Mouse (Mus musculus): ENCODE measurements around the gene Plcb1. TPM values are rescaled to one million over a fixed set of nuclear protein-coding genes. Genes with fewer than 3 reads are reported as not detected.

Gene Plcb1
- polyA plus RNA-seq, 1 experiment from 2014 or later: 11.7 TPM

DNA sequence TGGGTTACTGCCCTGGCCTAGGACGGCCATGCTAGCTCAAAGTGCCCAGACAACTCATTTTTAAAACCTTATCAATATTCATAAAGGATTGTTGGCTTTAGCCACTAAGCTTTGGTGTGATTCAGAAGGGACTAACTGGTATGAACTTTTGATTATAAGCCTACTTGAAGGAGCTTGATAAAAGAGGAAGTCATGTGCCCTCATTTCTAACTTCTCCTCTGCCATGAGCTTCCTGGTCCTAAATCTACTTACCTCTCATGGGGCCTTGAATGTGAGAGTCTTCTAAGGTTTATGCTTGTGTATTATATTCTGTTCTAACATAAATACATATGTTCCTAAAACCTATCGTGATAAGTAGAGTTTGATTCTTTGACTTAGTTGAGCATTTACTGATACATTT, 702.4 kb downstream of the Plcb1 start:
- no peak for ATAC-seq (ENCODE audit: insufficient read depth, low FRiP score, low TSS enrichment)
- DNase-seq (ENCODE audit: low spot score): no peak
- H3K36me3 ChIP-seq (ENCODE audit: control insufficient read depth, insufficient read depth, low read length): no peaks in the 10 kb centered on the region
- 81% methylated on average over 2 of the region's 2 CpGs for WGBS
- H3K27me3 ChIP-seq (ENCODE audit: control insufficient read depth, insufficient read depth, low read length): no peaks in the 10 kb centered on the region
- no peak overlapping the region for H3K4me2 ChIP-seq (ENCODE audit: low read depth)
- no peak overlapping the region for H3K27ac ChIP-seq (ENCODE audit: low read depth, low read length)
- no peaks in the 10 kb centered on the region for H3K9me3 ChIP-seq (ENCODE audit: control insufficient read depth, low read length)
- no peaks in the 10 kb centered on the region for H3K4me1 ChIP-seq (ENCODE audit: control insufficient read depth, insufficient read depth, low read length)
- H3K9ac ChIP-seq (ENCODE audit: low read length): no peak overlapping the region
- H3K4me3 ChIP-seq (ENCODE audit: low read depth, low read length): no peak overlapping the region

GRCm38 (mm10) chr2:135489127-135489526, 703.3 kb downstream of the Plcb1 start:
- Histone ChIP-seq H3K9me3 (ENCODE audit: control insufficient read depth, low read length) (no peaks in the 10 kb centered on the region), H3K4me1 (ENCODE audit: control insufficient read depth, insufficient read depth, low read length) (no peaks in the 10 kb centered on the region), H3K4me2 (ENCODE audit: low read depth) (no peak overlapping the region), H3K9ac (ENCODE audit: low read length) (no peak overlapping the region), H3K27ac (ENCODE audit: low read depth, low read length) (no peak overlapping the region), H3K27me3 (ENCODE audit: control insufficient read depth, insufficient read depth, low read length) (no peaks in the 10 kb centered on the region), H3K36me3 (ENCODE audit: control insufficient read depth, insufficient read depth, low read length) (no peaks in the 10 kb centered on the region), H3K4me3 (ENCODE audit: low read depth, low read length) (no peak overlapping the region)
- ATAC-seq (ENCODE audit: insufficient read depth, low FRiP score, low TSS enrichment) (no peak), DNase-seq (ENCODE audit: low spot score) (no peak)
- 80% methylated on average over 2 of the region's 2 CpGs for WGBS

GRCm38 (mm10) chr2:135492777-135493176, 706.9 kb downstream of the Plcb1 start:
- Histone ChIP-seq H3K9ac (ENCODE audit: low read length) (no peak overlapping the region), H3K4me3 (ENCODE audit: low read depth, low read length) (no peak overlapping the region), H3K27me3 (ENCODE audit: control insufficient read depth, insufficient read depth, low read length) (no peaks in the 10 kb centered on the region), H3K4me2 (ENCODE audit: low read depth) (no peak overlapping the region), H3K4me1 (ENCODE audit: control insufficient read depth, insufficient read depth, low read length) (no peaks in the 10 kb centered on the region), H3K9me3 (ENCODE audit: control insufficient read depth, low read length) (no peaks in the 10 kb centered on the region), H3K36me3 (ENCODE audit: control insufficient read depth, insufficient read depth, low read length) (no peaks in the 10 kb centered on the region), H3K27ac (ENCODE audit: low read depth, low read length) (no peak overlapping the region)
- WGBS: 70% methylated on average over 9 of the region's 9 CpGs
- DNase-seq (ENCODE audit: low spot score) (no peak), ATAC-seq (ENCODE audit: insufficient read depth, low FRiP score, low TSS enrichment) (no peak)

GRCm38 (mm10) chr2:135496553-135496952, 710.7 kb downstream of the Plcb1 start:
- no peaks in the 10 kb centered on the region for H3K36me3 ChIP-seq (ENCODE audit: control insufficient read depth, insufficient read depth, low read length)
- DNase-seq (ENCODE audit: low spot score): no peak
- 21% methylated on average over 3 of the region's 3 CpGs for WGBS
- H3K27ac ChIP-seq (ENCODE audit: low read depth, low read length): no peak overlapping the region
- H3K9ac ChIP-seq (ENCODE audit: low read length): no peak overlapping the region
- no peak for ATAC-seq (ENCODE audit: insufficient read depth, low FRiP score, low TSS enrichment)
- no peak overlapping the region for H3K4me3 ChIP-seq (ENCODE audit: low read depth, low read length)
- H3K9me3 ChIP-seq (ENCODE audit: control insufficient read depth, low read length): no peaks in the 10 kb centered on the region
- no peaks in the 10 kb centered on the region for H3K4me1 ChIP-seq (ENCODE audit: control insufficient read depth, insufficient read depth, low read length)
- H3K4me2 ChIP-seq (ENCODE audit: low read depth): no peak overlapping the region
- H3K27me3 ChIP-seq (ENCODE audit: control insufficient read depth, insufficient read depth, low read length): no peaks in the 10 kb centered on the region

- H3K27ac ChIP-seq (ENCODE audit: low read depth, low read length): no peak overlapping the region
- no peaks in the 10 kb centered on the region for H3K27me3 ChIP-seq (ENCODE audit: control insufficient read depth, insufficient read depth, low read length)
- WGBS: 74% methylated on average over 2 of the region's 2 CpGs
- no peaks in the 10 kb centered on the region for H3K9me3 ChIP-seq (ENCODE audit: control insufficient read depth, low read length)
- no peaks in the 10 kb centered on the region for H3K36me3 ChIP-seq (ENCODE audit: control insufficient read depth, insufficient read depth, low read length)
- H3K9ac ChIP-seq (ENCODE audit: low read length): no peak overlapping the region
- H3K4me1 ChIP-seq (ENCODE audit: control insufficient read depth, insufficient read depth, low read length): no peaks in the 10 kb centered on the region
- ATAC-seq (ENCODE audit: insufficient read depth, low FRiP score, low TSS enrichment) (no peak), DNase-seq (ENCODE audit: low spot score) (no peak)
- H3K4me3 ChIP-seq (ENCODE audit: low read depth, low read length): no peak overlapping the region
- no peak overlapping the region for H3K4me2 ChIP-seq (ENCODE audit: low read depth)
Observed at GRCm38 (mm10) chr2:135497251-135497650, 711.4 kb downstream of the Plcb1 start.

- H3K9ac ChIP-seq (ENCODE audit: low read length): no peak overlapping the region
- H3K4me1 ChIP-seq (ENCODE audit: control insufficient read depth, insufficient read depth, low read length): no peaks in the 10 kb centered on the region
- DNase-seq (ENCODE audit: low spot score): no peak
- WGBS: 63% methylated on average over 2 of the region's 2 CpGs
- no peaks in the 10 kb centered on the region for H3K27me3 ChIP-seq (ENCODE audit: control insufficient read depth, insufficient read depth, low read length)
- H3K36me3 ChIP-seq (ENCODE audit: control insufficient read depth, insufficient read depth, low read length): no peaks in the 10 kb centered on the region
- no peak for ATAC-seq (ENCODE audit: insufficient read depth, low FRiP score, low TSS enrichment)
- no peak overlapping the region for H3K4me2 ChIP-seq (ENCODE audit: low read depth)
- no peak overlapping the region for H3K27ac ChIP-seq (ENCODE audit: low read depth, low read length)
- no peak overlapping the region for H3K4me3 ChIP-seq (ENCODE audit: low read depth, low read length)
- no peaks in the 10 kb centered on the region for H3K9me3 ChIP-seq (ENCODE audit: control insufficient read depth, low read length)
Observed at GRCm38 (mm10) chr2:135500872-135501271, 715.0 kb downstream of the Plcb1 start.

DNA sequence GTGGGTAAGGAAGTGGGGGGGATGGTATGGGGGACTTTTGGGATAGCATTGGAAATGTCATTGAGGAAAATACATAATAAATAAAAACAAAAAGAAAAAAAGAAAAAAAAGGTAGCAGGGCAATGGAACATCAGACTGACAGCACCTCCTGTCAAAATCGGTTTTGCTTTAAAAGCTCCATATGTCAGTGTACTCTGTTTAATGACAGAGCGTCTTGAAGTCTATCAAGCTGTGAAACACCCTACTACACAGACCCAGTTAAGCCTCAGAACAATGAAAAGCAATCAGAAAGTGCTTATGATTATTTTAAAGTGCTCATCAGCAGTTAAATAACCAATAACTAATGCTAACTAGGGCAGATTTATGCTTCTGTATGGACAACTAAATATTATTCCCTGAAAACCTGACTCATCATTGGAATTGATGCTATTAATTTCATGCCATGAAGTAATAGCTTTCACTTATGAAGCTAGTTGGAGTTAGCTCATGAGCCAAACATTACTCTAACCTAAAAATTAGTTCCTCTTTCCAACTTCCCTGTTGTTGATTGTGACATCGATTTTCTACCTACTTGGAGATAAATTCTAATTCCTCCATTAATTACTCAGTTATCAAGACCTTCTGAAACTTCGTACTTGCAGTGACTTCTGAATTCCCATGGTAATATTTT, 717.6 kb downstream of the Plcb1 start:
- 86% methylated on average over 4 of the region's 4 CpGs for WGBS
- DNase-seq (ENCODE audit: low spot score) (no peak), ATAC-seq (ENCODE audit: insufficient read depth, low FRiP score, low TSS enrichment) (no peak)
- H3K4me1 ChIP-seq (ENCODE audit: control insufficient read depth, insufficient read depth, low read length): no peaks in the 10 kb centered on the region
- H3K36me3 ChIP-seq (ENCODE audit: control insufficient read depth, insufficient read depth, low read length): no peaks in the 10 kb centered on the region
- no peak overlapping the region for H3K27ac ChIP-seq (ENCODE audit: low read depth, low read length)
- no peak overlapping the region for H3K4me2 ChIP-seq (ENCODE audit: low read depth)
- H3K9ac ChIP-seq (ENCODE audit: low read length): no peak overlapping the region
- H3K9me3 ChIP-seq (ENCODE audit: control insufficient read depth, low read length): no peaks in the 10 kb centered on the region
- no peak overlapping the region for H3K4me3 ChIP-seq (ENCODE audit: low read depth, low read length)
- H3K27me3 ChIP-seq (ENCODE audit: control insufficient read depth, insufficient read depth, low read length): no peaks in the 10 kb centered on the region

- Histone ChIP-seq H3K9ac (ENCODE audit: low read length) (no peak overlapping the region), H3K4me2 (ENCODE audit: low read depth) (no peak overlapping the region), H3K4me3 (ENCODE audit: low read depth, low read length) (no peak overlapping the region), H3K27me3 (ENCODE audit: control insufficient read depth, insufficient read depth, low read length) (no peaks in the 10 kb centered on the region), H3K27ac (ENCODE audit: low read depth, low read length) (no peak overlapping the region), H3K9me3 (ENCODE audit: control insufficient read depth, low read length) (no peaks in the 10 kb centered on the region), H3K36me3 (ENCODE audit: control insufficient read depth, insufficient read depth, low read length) (no peaks in the 10 kb centered on the region), H3K4me1 (ENCODE audit: control insufficient read depth, insufficient read depth, low read length) (no peaks in the 10 kb centered on the region)
- DNase-seq (ENCODE audit: low spot score) (no peak), ATAC-seq (ENCODE audit: insufficient read depth, low FRiP score, low TSS enrichment) (no peak)
Observed at GRCm38 (mm10) chr2:135503998-135504354, 718.1 kb downstream of the Plcb1 start.

DNA sequence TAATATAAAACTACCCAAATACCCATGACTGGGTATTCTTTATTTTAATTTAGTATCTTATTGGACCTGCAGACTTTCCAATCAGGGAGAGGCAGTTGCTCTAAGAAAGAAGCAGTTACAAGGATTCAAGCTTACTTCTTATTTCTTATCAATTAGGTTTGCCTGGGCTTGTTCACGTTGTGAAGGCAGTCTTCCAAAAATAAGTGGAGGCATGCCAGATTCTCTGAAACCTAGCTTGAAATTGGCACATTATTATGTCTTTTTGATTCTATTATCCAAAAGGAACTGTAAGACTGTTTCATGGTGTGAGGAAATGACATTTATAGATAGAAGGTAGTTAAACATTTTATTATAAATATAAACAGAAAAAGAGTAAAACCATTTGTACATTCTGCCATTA, 721.2 kb downstream of the Plcb1 start:
- Histone ChIP-seq H3K4me3 (ENCODE audit: low read depth, low read length) (no peak overlapping the region), H3K9me3 (ENCODE audit: control insufficient read depth, low read length) (no peaks in the 10 kb centered on the region), H3K27ac (ENCODE audit: low read depth, low read length) (no peak overlapping the region), H3K27me3 (ENCODE audit: control insufficient read depth, insufficient read depth, low read length) (no peaks in the 10 kb centered on the region), H3K36me3 (ENCODE audit: control insufficient read depth, insufficient read depth, low read length) (no peaks in the 10 kb centered on the region), H3K9ac (ENCODE audit: low read length) (no peak overlapping the region), H3K4me1 (ENCODE audit: control insufficient read depth, insufficient read depth, low read length) (no peaks in the 10 kb centered on the region), H3K4me2 (ENCODE audit: low read depth) (no peak overlapping the region)
- WGBS: 90% methylated on average over 1 of the region's 1 CpGs
- no peak for DNase-seq (ENCODE audit: low spot score)
- no peak for ATAC-seq (ENCODE audit: insufficient read depth, low FRiP score, low TSS enrichment)
